ENCODE assay signal across 8 mouse cellular contexts in genomic region chr10:121364801-121365564, GRCm38 (mm10). TPM values are rescaled to one million over a fixed set of nuclear protein-coding genes. Genes with fewer than 3 reads are reported as not detected.
DNase-seq lines count a peak whose midpoint lies in the region; ATAC-seq and TF ChIP-seq lines count a peak whose summit lies in the region.

Gene Gns, plus strand, starts transcription at chr10:121365090.

- under 1% methylated on average over 67 of the region's 72 CpGs for WGBS in hindbrain, embryonic 11.5 days
- WGBS in lung, postnatal 0 days = 3% methylated on average over 50 of the region's 72 CpGs

- peak within 1 kb of the TSS; percentile 91 for H3K4me3 ChIP-seq in hindbrain, embryonic 11.5 days (ENCODE audit: low read depth, low read length)
- H3K4me3 ChIP-seq in lung, postnatal 0 days (ENCODE audit: low read depth, low read length) = peak within 1 kb of the TSS; percentile 89

- peak within 1 kb of the TSS; percentile 86 for H3K4me2 ChIP-seq in hindbrain, embryonic 11.5 days (replicated peaks; ENCODE audit: low read depth, low read length)
- H3K4me2 ChIP-seq in lung, postnatal 0 days (replicated peaks; ENCODE audit: low read depth, low read length) = peak within 1 kb of the TSS; percentile 88

- H3K9me3 ChIP-seq in hindbrain, embryonic 11.5 days (ENCODE audit: control insufficient read depth, low read length) = no peaks in the 10 kb centered on the region
- H3K9me3 ChIP-seq in lung, postnatal 0 days (ENCODE audit: low read length) = no peaks in the 10 kb centered on the region

- peak; percentile 98 for ATAC-seq in hindbrain, embryonic 11.5 days (ENCODE audit: low FRiP score)
- peak; percentile 97 for ATAC-seq in lung, postnatal 0 days

- no peaks in the 10 kb centered on the region for H3K36me3 ChIP-seq in hindbrain, embryonic 11.5 days (ENCODE audit: control insufficient read depth, insufficient read depth, low read length)
- no peaks in the 10 kb centered on the region for H3K36me3 ChIP-seq in lung, postnatal 0 days (ENCODE audit: insufficient read depth, low read length)

- peak; percentile 4 for TF ChIP-seq CTCF in lung, postnatal 0 days (IDR thresholded peaks at IDR 0.05)

- peak within 1 kb of the TSS; percentile 67 for H3K27ac ChIP-seq in hindbrain, embryonic 11.5 days (ENCODE audit: low read depth, low read length)
- peak within 1 kb of the TSS; percentile 87 for H3K27ac ChIP-seq in lung, postnatal 0 days (ENCODE audit: low read length)

- H3K4me1 ChIP-seq in hindbrain, embryonic 11.5 days (replicated peaks; ENCODE audit: control insufficient read depth, insufficient read depth, low read length) = peaks cover 3% of the 10 kb centered on the region; the same call in 1 of the 2 replicates
- H3K4me1 ChIP-seq in lung, postnatal 0 days (ENCODE audit: insufficient read depth, low read depth, low read length) = peaks cover 8% of the 10 kb centered on the region; the same call in 1 of the 2 replicates

- H3K9ac ChIP-seq in hindbrain, embryonic 11.5 days (ENCODE audit: low read depth, low read length) = peak within 1 kb of the TSS; percentile 87
- peak within 1 kb of the TSS; percentile 68 for H3K9ac ChIP-seq in lung, postnatal 0 days (replicated peaks; ENCODE audit: low read depth)

- no peak for TF ChIP-seq EP300 in lung, postnatal 0 days (IDR thresholded peaks at IDR 0.05)

- no peaks in the 10 kb centered on the region for H3K27me3 ChIP-seq in hindbrain, embryonic 11.5 days (ENCODE audit: control insufficient read depth, insufficient read depth, low read length)
- no peaks in the 10 kb centered on the region for H3K27me3 ChIP-seq in lung, postnatal 0 days (replicated peaks; ENCODE audit: insufficient read depth, low read length)

- peak; percentile 97 for DNase-seq in NIH3T3 (ENCODE audit: low read depth)
- peak; percentile 97 to 98 for DNase-seq in cerebellum, postnatal 10 days
- peak; percentile 56 to 84 for DNase-seq in frontal cortex, postnatal 10 days (ENCODE audit: low spot score in 2 of 2)
- peak; percentile 96 for DNase-seq in hindbrain, embryonic 11.5 days (ENCODE audit: low spot score)
- peak; percentile 85 to 88 for DNase-seq in layer of hippocampus, postnatal 10 days (ENCODE audit: low spot score in 2 of 2)
- peak; percentile 95 for DNase-seq in lung, postnatal 0 days (ENCODE audit: low spot score)
- DNase-seq in ovary, postnatal 10 days (ENCODE audit: low spot score) = peak; percentile 72
- DNase-seq in thymus, postnatal 0 days (ENCODE audit: low spot score) = peak; percentile 82

RNA-seq across cellular contexts. Expression of gene Gns, which starts in this region (rescaled TPM):
- polyA plus RNA-seq in hindbrain, embryonic 11.5 days (2014; fragmentation: Nextera tagmentation; extraction: Ambion mirVana) = 38.8 and 41.2 TPM in 2 replicates
- total RNA-seq in layer of hippocampus, postnatal 10 days (2021) = 10 to 100 TPM; 75.8 to 79.0 TPM
- 40.8 and 41.4 TPM in 2 replicates for polyA plus RNA-seq in lung, postnatal 0 days (2015; fragmentation: Nextera tagmentation; extraction: Ambion mirVana)
- polyA plus RNA-seq in thymus, postnatal 0 days (2015; fragmentation: Nextera tagmentation; extraction: Ambion mirVana) = 19.6 and 19.8 TPM in 2 replicates

Comparison
In these comparisons a context has a peak if more than half of its experiments do, and no peak if none do; other contexts are left out.
1. Peak in every context shown above with its lines: DNase-seq, ATAC-seq, H3K4me3 ChIP-seq and H3K27ac ChIP-seq.